Mouse (Mus musculus) forebrain, postnatal 0 days (tissue): ENCODE measurements around the gene Olfr804. TPM values are rescaled to one million over a fixed set of nuclear protein-coding genes. Genes with fewer than 3 reads are reported as not detected.

Source experiments
- ATAC-seq: fragments of 200-750 bp; cut with Nextera tagmentation; 2 replicates; pipeline ENCODE4 v1.8.0; 2017; ENCODE audit warnings: mild to moderate bottlenecking, moderate library complexity
- DNase-seq: peaks from one replicate; pipeline ENCODE4 v3.0.0-alpha.2; 2015
- H3K27ac ChIP-seq: fragments of 300-500 bp; sonication (generic); 2 replicates; pipeline ENCODE4 v1.5.1; 2014; ENCODE audit warnings: low read depth, mild to moderate bottlenecking, antibody characterized with exemption, low read length, moderate library complexity, mixed read lengths
- H3K27me3 ChIP-seq: fragments of 300-500 bp; sonication (generic); 2 replicates; pipeline ENCODE4 v1.6.1; 2014; ENCODE audit warnings: mild to moderate bottlenecking, low read length, mixed read lengths; ENCODE audit not compliant: insufficient read depth
- H3K36me3 ChIP-seq: fragments of 300-500 bp; sonication (generic); 2 replicates; pipeline ENCODE4 v1.6.1; 2014; ENCODE audit warnings: mild to moderate bottlenecking, moderate library complexity; ENCODE audit not compliant: insufficient read depth
- H3K4me1 ChIP-seq: fragments of 300-500 bp; sonication (generic); 2 replicates; pipeline ENCODE4 v1.6.1; 2014; ENCODE audit warnings: antibody characterized with exemption; ENCODE audit not compliant: insufficient read depth
- H3K4me2 ChIP-seq: fragments of 300-500 bp; sonication (generic); 2 replicates; pipeline ENCODE4 v1.6.1; 2014; ENCODE audit warnings: low read depth, mild to moderate bottlenecking, moderate library complexity
- H3K4me3 ChIP-seq: fragments of 300-500 bp; sonication (generic); 2 replicates; pipeline ENCODE4 v1.5.1; 2014; ENCODE audit warnings: low read depth, low read length, mixed read lengths
- H3K9ac ChIP-seq: fragments of 300-500 bp; sonication (generic); 2 replicates; pipeline ENCODE4 v1.6.1; 2014; ENCODE audit warnings: mild to moderate bottlenecking
- H3K9me3 ChIP-seq: fragments of 300-500 bp; sonication (generic); 2 replicates; pipeline ENCODE4 v1.6.1; 2016; ENCODE audit warnings: low read length
- CTCF ChIP-seq: sonication (generic); IDR thresholded peaks from 2 replicates; pipeline ENCODE4 v1.5.1; 2016; ENCODE audit warnings: antibody characterized with exemption, control low read depth, low read depth
- WGBS: fragments of 180-500 bp; shearing (Covaris S2); extraction: QIAGEN DNeasy Blood & Tissue Kit; methylation state at CpG from one replicate; pipeline ENCODE4 v1.1.7; 2014; 5-methylcytosine and 5-hydroxymethylcytosine counted together
- microRNA-seq, 2 experiments: library from miRNA; unstranded; fragments of <30 nt; microRNA quantifications; one replicate each; pipeline ENCODE4; 2016
- polyA plus RNA-seq: library from polyadenylated mRNA; unstranded; fragments of >200 nt; fragmentation: Nextera tagmentation; extraction: Ambion mirVana; gene quantifications from 2 replicates; pipeline ENCODE4 v1.2.1, GENCODE M21; 2015
- total RNA-seq: library from RNA; depleted of rRNA; stranded (reverse); fragments of >200 nt; gene quantifications from 2 replicates; pipeline ENCODE4 v1.2.3, GENCODE M21; 2014; rRNA removed

Gene Olfr804
- not detected in 2 replicates for total RNA-seq
- polyA plus RNA-seq = not detected in 2 replicates

- Histone ChIP-seq H3K27me3 (no peaks in the 10 kb centered on the region), H3K4me3 (no peak within 1 kb of the TSS), H3K27ac (no peak within 1 kb of the TSS), H3K9ac (no peak within 1 kb of the TSS), H3K36me3 (no peaks in the 10 kb centered on the region), H3K9me3 (no peaks in the 10 kb centered on the region), H3K4me1 (no peaks in the 10 kb centered on the region), H3K4me2 (no peak within 1 kb of the TSS)
- ATAC-seq (no peak), DNase-seq (no peak)
- TF ChIP-seq CTCF = no peak
These were observed at the start of gene Olfr804 for GRCm38 (mm10) chr10:129702910-129703309. TSS of gene Olfr804 (plus strand) at chr10:129703210.

- DNase-seq (no peak), ATAC-seq (no peak)
- Histone ChIP-seq H3K9ac (no peak within 1 kb of the TSS), H3K27ac (no peak within 1 kb of the TSS), H3K4me2 (no peak within 1 kb of the TSS), H3K4me1 (no peaks in the 10 kb centered on the region), H3K9me3 (no peaks in the 10 kb centered on the region), H3K4me3 (no peak within 1 kb of the TSS), H3K27me3 (no peaks in the 10 kb centered on the region), H3K36me3 (no peaks in the 10 kb centered on the region)
- TF ChIP-seq CTCF = no peak
These were observed 45.6 kb upstream of the Olfr804 start, which contains the start of gene Olfr800 for GRCm38 (mm10) chr10:129657394-129657793. TSS of gene Olfr800 (plus strand) at chr10:129657694.

- no peaks in the 10 kb centered on the region for H3K36me3 ChIP-seq
- no peaks in the 10 kb centered on the region for H3K9me3 ChIP-seq
- no peak within 1 kb of the TSS for H3K9ac ChIP-seq
- H3K27me3 ChIP-seq = no peaks in the 10 kb centered on the region
- ATAC-seq (no peak), DNase-seq (no peak)
- H3K4me2 ChIP-seq = no peak within 1 kb of the TSS
- no peaks in the 10 kb centered on the region for H3K4me1 ChIP-seq
- H3K27ac ChIP-seq = no peak within 1 kb of the TSS
- no peak for TF ChIP-seq CTCF
- WGBS = 79% methylated on average over 1 of the region's 1 CpGs
- no peak within 1 kb of the TSS for H3K4me3 ChIP-seq
These were observed 29.2 kb upstream of the Olfr804 start, which contains the start of gene Olfr801 for GRCm38 (mm10) chr10:129673765-129674164. TSS of gene Olfr801 (minus strand) at chr10:129673865.

GRCm38 (mm10) chr10:129688069-129688468 is 14.9 kb upstream of the Olfr804 start, which contains the start of gene Olfr802:
TSS of gene Olfr802 (minus strand) at chr10:129688169.
- ATAC-seq = no peak
- 70% methylated on average over 1 of the region's 1 CpGs for WGBS
- Histone ChIP-seq H3K27ac (no peak within 1 kb of the TSS), H3K9ac (no peak within 1 kb of the TSS), H3K4me2 (no peak within 1 kb of the TSS), H3K4me1 (no peaks in the 10 kb centered on the region), H3K4me3 (no peak within 1 kb of the TSS), H3K9me3 (no peaks in the 10 kb centered on the region), H3K27me3 (no peaks in the 10 kb centered on the region), H3K36me3 (no peaks in the 10 kb centered on the region)
- no peak for TF ChIP-seq CTCF
- DNase-seq = no peak

GRCm38 (mm10) chr10:129694186-129694585 is 8.8 kb upstream of the Olfr804 start, which contains the start of gene Olfr803:
TSS of gene Olfr803 (minus strand) at chr10:129694286.
- no peak within 1 kb of the TSS for H3K27ac ChIP-seq
- H3K9ac ChIP-seq = no peak within 1 kb of the TSS
- H3K4me2 ChIP-seq = no peak within 1 kb of the TSS
- no peaks in the 10 kb centered on the region for H3K27me3 ChIP-seq
- no peaks in the 10 kb centered on the region for H3K9me3 ChIP-seq
- H3K4me1 ChIP-seq = no peaks in the 10 kb centered on the region
- H3K4me3 ChIP-seq = no peak within 1 kb of the TSS
- DNase-seq (no peak), ATAC-seq (no peak)
- WGBS = 81% methylated on average over 2 of the region's 2 CpGs
- no peaks in the 10 kb centered on the region for H3K36me3 ChIP-seq
- TF ChIP-seq CTCF = no peak

GRCm38 (mm10) chr10:129729275-129729674 is 26.3 kb downstream of the Olfr804 start, which contains the start of gene Olfr805:
TSS of gene Olfr805 (minus strand) at chr10:129729375.
- no peak for TF ChIP-seq CTCF
- Histone ChIP-seq H3K4me2 (no peak within 1 kb of the TSS), H3K27me3 (no peaks in the 10 kb centered on the region), H3K9ac (no peak within 1 kb of the TSS), H3K27ac (no peak within 1 kb of the TSS), H3K4me1 (no peaks in the 10 kb centered on the region), H3K9me3 (no peaks in the 10 kb centered on the region), H3K4me3 (no peak within 1 kb of the TSS), H3K36me3 (no peaks in the 10 kb centered on the region)
- DNase-seq = no peak
- no peak for ATAC-seq
- 99% methylated on average over 2 of the region's 2 CpGs for WGBS

- no peaks in the 10 kb centered on the region for H3K4me1 ChIP-seq
- no peak within 1 kb of the TSS for H3K27ac ChIP-seq
- H3K9me3 ChIP-seq = no peaks in the 10 kb centered on the region
- no peak within 1 kb of the TSS for H3K9ac ChIP-seq
- H3K4me2 ChIP-seq = no peak within 1 kb of the TSS
- H3K4me3 ChIP-seq = no peak within 1 kb of the TSS
- no peaks in the 10 kb centered on the region for H3K27me3 ChIP-seq
- H3K36me3 ChIP-seq = no peaks in the 10 kb centered on the region
- ATAC-seq (no peak), DNase-seq (no peak)
- TF ChIP-seq CTCF = no peak
These were observed 38.8 kb downstream of the Olfr804 start, which contains the start of gene Olfr806 for GRCm38 (mm10) chr10:129741821-129742220. TSS of gene Olfr806 (minus strand) at chr10:129741921.

GRCm38 (mm10) chr10:129757693-129758092 is 54.7 kb downstream of the Olfr804 start, which contains the start of gene Olfr807:
TSS of gene Olfr807 (minus strand) at chr10:129757793.
- no peak within 1 kb of the TSS for H3K4me3 ChIP-seq
- no peaks in the 10 kb centered on the region for H3K4me1 ChIP-seq
- no peak within 1 kb of the TSS for H3K4me2 ChIP-seq
- no peak within 1 kb of the TSS for H3K27ac ChIP-seq
- no peak for DNase-seq
- no peak for ATAC-seq
- H3K27me3 ChIP-seq = no peaks in the 10 kb centered on the region
- no peaks in the 10 kb centered on the region for H3K36me3 ChIP-seq
- no peak for TF ChIP-seq CTCF
- H3K9ac ChIP-seq = no peak within 1 kb of the TSS
- WGBS = 93% methylated on average over 1 of the region's 1 CpGs
- no peaks in the 10 kb centered on the region for H3K9me3 ChIP-seq

Small RNA genes within 50 kb of the gene (microRNA-seq; reads per million reads assigned to microRNA genes)
- gene Gm24485 = 0 reads per million in 2 experiments

Other genes starting within 250 kb of the Olfr804 start
- not detected in 2 replicates for gene Olfr787, start 241.3 kb upstream of the Olfr804 start, total RNA-seq
- gene Olfr787, start 241.3 kb upstream of the Olfr804 start, polyA plus RNA-seq = not detected in 2 replicates
- gene Olfr788, start 232.2 kb upstream of the Olfr804 start, total RNA-seq = not detected in 2 replicates
- not detected in 2 replicates for gene Olfr788, start 232.2 kb upstream of the Olfr804 start, polyA plus RNA-seq
- not detected in 2 replicates for gene Olfr789, start 218.5 kb upstream of the Olfr804 start, total RNA-seq
- not detected in 2 replicates for gene Olfr789, start 218.5 kb upstream of the Olfr804 start, polyA plus RNA-seq
- gene Olfr790, start 204.7 kb upstream of the Olfr804 start, total RNA-seq = not detected in 2 replicates
- gene Olfr790, start 204.7 kb upstream of the Olfr804 start, polyA plus RNA-seq = not detected in 2 replicates
- not detected in 2 replicates for gene Olfr791, start 181.4 kb upstream of the Olfr804 start, total RNA-seq
- gene Olfr791, start 181.4 kb upstream of the Olfr804 start, polyA plus RNA-seq = not detected in 2 replicates
- gene Olfr792, start 164.0 kb upstream of the Olfr804 start, total RNA-seq = not detected in 2 replicates
- gene Olfr792, start 164.0 kb upstream of the Olfr804 start, polyA plus RNA-seq = not detected in 2 replicates
- gene Olfr794, start 135.6 kb upstream of the Olfr804 start, total RNA-seq = 0.15 TPM in 1 of 2 replicates, not detected in the other
- gene Olfr794, start 135.6 kb upstream of the Olfr804 start, polyA plus RNA-seq = not detected in 2 replicates
- not detected in 2 replicates for gene Olfr796, start 90.6 kb upstream of the Olfr804 start, total RNA-seq
- not detected in 2 replicates for gene Olfr796, start 90.6 kb upstream of the Olfr804 start, polyA plus RNA-seq
- gene Olfr798, start 75.3 kb upstream of the Olfr804 start, total RNA-seq = not detected in 2 replicates
- gene Olfr798, start 75.3 kb upstream of the Olfr804 start, polyA plus RNA-seq = not detected in 2 replicates
- gene Olfr799, start 65.7 kb upstream of the Olfr804 start, total RNA-seq = not detected in 2 replicates
- gene Olfr799, start 65.7 kb upstream of the Olfr804 start, polyA plus RNA-seq = not detected in 2 replicates
- gene Olfr800, start 45.5 kb upstream of the Olfr804 start, total RNA-seq = 0.31 TPM in 1 of 2 replicates, not detected in the other
- not detected in 2 replicates for gene Olfr800, start 45.5 kb upstream of the Olfr804 start, polyA plus RNA-seq
- not detected in 2 replicates for gene Olfr801, start 29.3 kb upstream of the Olfr804 start, total RNA-seq
- gene Olfr801, start 29.3 kb upstream of the Olfr804 start, polyA plus RNA-seq = not detected in 2 replicates
- not detected in 2 replicates for gene Olfr802, start 15.0 kb upstream of the Olfr804 start, total RNA-seq
- gene Olfr802, start 15.0 kb upstream of the Olfr804 start, polyA plus RNA-seq = 0.06 TPM in 1 of 2 replicates, not detected in the other
- not detected in 2 replicates for gene Olfr803, start 8.9 kb upstream of the Olfr804 start, total RNA-seq
- gene Olfr803, start 8.9 kb upstream of the Olfr804 start, polyA plus RNA-seq = not detected in 2 replicates
- not detected in 2 replicates for gene Olfr805, start 26.2 kb downstream of the Olfr804 start, total RNA-seq
- gene Olfr805, start 26.2 kb downstream of the Olfr804 start, polyA plus RNA-seq = not detected in 2 replicates
- gene Olfr806, start 38.7 kb downstream of the Olfr804 start, total RNA-seq = not detected in 2 replicates
- not detected in 2 replicates for gene Olfr806, start 38.7 kb downstream of the Olfr804 start, polyA plus RNA-seq
- gene Olfr807, start 54.6 kb downstream of the Olfr804 start, total RNA-seq = not detected in 2 replicates
- not detected in 2 replicates for gene Olfr807, start 54.6 kb downstream of the Olfr804 start, polyA plus RNA-seq
- not detected in 2 replicates for gene Olfr808, start 62.3 kb downstream of the Olfr804 start, total RNA-seq
- gene Olfr808, start 62.3 kb downstream of the Olfr804 start, polyA plus RNA-seq = not detected in 2 replicates
- not detected in 2 replicates for gene Olfr809, start 71.4 kb downstream of the Olfr804 start, total RNA-seq
- gene Olfr809, start 71.4 kb downstream of the Olfr804 start, polyA plus RNA-seq = not detected in 2 replicates
- not detected in 2 replicates for gene Olfr810, start 91.7 kb downstream of the Olfr804 start, total RNA-seq
- gene Olfr810, start 91.7 kb downstream of the Olfr804 start, polyA plus RNA-seq = not detected in 2 replicates
- not detected in 2 replicates for gene Olfr811, start 101.2 kb downstream of the Olfr804 start, total RNA-seq
- gene Olfr811, start 101.2 kb downstream of the Olfr804 start, polyA plus RNA-seq = not detected in 2 replicates
- not detected in 2 replicates for gene Olfr812, start 142.9 kb downstream of the Olfr804 start, total RNA-seq
- not detected in 2 replicates for gene Olfr812, start 142.9 kb downstream of the Olfr804 start, polyA plus RNA-seq
- gene Olfr813, start 152.2 kb downstream of the Olfr804 start, total RNA-seq = not detected in 2 replicates
- gene Olfr813, start 152.2 kb downstream of the Olfr804 start, polyA plus RNA-seq = not detected in 2 replicates
- not detected in 2 replicates for gene Olfr814, start 176.6 kb downstream of the Olfr804 start, total RNA-seq
- gene Olfr814, start 176.6 kb downstream of the Olfr804 start, polyA plus RNA-seq = not detected in 2 replicates
- not detected in 2 replicates for gene Olfr815, start 202.7 kb downstream of the Olfr804 start, total RNA-seq
- not detected in 2 replicates for gene Olfr815, start 202.7 kb downstream of the Olfr804 start, polyA plus RNA-seq
- not detected in 2 replicates for gene Olfr816, start 212.4 kb downstream of the Olfr804 start, total RNA-seq
- not detected in 2 replicates for gene Olfr816, start 212.4 kb downstream of the Olfr804 start, polyA plus RNA-seq
- not detected in 2 replicates for gene Olfr818, start 245.9 kb downstream of the Olfr804 start, total RNA-seq
- gene Olfr818, start 245.9 kb downstream of the Olfr804 start, polyA plus RNA-seq = not detected in 2 replicates